Mouse (Mus musculus) CH12F3 (cell line): ENCODE data around the gene Cyren.

Experiments used
- in situ Hi-C: fragments of 300-500 bp; cut with MboI; formaldehyde crosslinking; loops from 2 replicates; pipeline ENCODE4 v1.14.3; 2020; ENCODE audit warnings: low sequenced_read_pairs

Gene Cyren

GRCm38 (mm10) chr6:34877509-34878321 is at the start of gene Cyren:
Cyren (minus strand) TSS chr6:34878060.
- in situ Hi-C loops = no loop called here

- in situ Hi-C loops = no loop called here
These were observed 49.7 kb upstream of the Cyren start for GRCm38 (mm10) chr6:34927594-34927993.

- in situ Hi-C loops = no loop called here
These were observed 49.3 kb upstream of the Cyren start for GRCm38 (mm10) chr6:34927156-34927555.

DNA sequence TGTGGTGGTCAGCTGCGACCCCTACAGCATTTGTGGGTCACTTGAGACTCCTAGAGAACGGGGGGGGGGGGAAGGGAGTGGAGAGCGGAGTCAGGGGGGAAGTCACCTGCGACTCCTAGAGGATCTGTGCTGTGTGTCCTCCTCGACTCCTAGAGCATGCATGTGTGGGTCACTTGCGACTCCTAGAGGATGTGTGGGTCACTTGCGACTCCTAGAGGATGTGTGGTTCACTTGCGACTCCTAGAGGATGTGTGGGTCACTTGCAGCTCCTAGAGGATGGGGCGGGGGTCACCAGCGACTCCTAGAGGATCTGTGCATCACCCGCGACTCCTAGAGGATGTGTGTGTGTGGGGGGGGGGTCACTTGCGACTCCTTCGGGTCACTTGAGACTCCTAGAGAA is 44.1 kb upstream of the Cyren start:
- in situ Hi-C loops = no loop called here

GRCm38 (mm10) chr6:34920631-34921030 is 42.8 kb upstream of the Cyren start:
- in situ Hi-C loops = no loop called here

DNA sequence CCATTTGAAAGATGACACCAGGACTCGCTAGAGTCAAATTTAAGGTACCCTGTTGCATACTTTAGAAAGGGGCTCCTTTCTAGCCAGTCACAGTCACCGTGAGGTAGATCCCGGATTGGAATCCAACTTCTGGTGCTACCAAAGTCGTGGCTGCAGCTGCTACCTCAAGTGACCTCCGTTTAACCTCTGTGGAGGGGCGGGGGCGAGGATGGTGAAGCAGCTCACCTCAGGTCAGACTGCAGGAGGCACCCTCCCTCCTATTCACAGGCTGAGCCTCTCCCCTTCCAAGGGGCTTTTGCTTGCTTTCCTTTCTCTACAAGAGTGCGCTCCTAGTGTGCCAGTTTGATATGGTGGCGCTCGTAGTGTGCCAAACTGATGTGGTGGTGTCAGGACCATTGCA is 42.1 kb upstream of the Cyren start, which contains the start of gene Stra8:
Gene Stra8 (plus strand): TSS at position 208 of the 400 bp plus-strand sequence.
- in situ Hi-C loops = no loop called here

- in situ Hi-C loops = no loop called here
These were observed 41.3 kb upstream of the Cyren start for GRCm38 (mm10) chr6:34919146-34919545.

DNA sequence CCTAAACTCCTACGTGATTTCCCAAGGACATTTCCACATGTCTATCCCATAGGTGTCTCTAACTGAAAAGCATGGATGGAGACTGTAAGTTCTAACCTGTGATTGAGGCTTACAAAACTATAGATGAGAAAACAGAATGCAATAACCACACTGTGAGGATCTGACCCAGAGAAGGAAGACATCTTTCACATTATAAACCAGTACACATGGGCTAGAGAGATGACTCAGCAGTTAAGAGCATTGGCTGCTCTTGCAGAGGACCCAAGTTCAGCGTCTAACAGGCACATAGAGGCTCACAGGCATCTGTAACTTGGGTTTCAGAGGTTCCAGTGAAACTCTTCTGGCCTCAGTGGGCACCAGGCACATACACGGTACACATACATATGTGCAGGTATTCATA is 36.6 kb upstream of the Cyren start:
- in situ Hi-C loops = no loop called here

- in situ Hi-C loops = no loop called here
These were observed 35.6 kb upstream of the Cyren start for GRCm38 (mm10) chr6:34913341-34914040.

- in situ Hi-C loops = no loop called here
These were observed 32.7 kb upstream of the Cyren start, which contains the start of gene Wdr91 for GRCm38 (mm10) chr6:34910371-34911219. Wdr91 (minus strand) TSS chr6:34910876.

- in situ Hi-C loops = no loop called here
These were observed 31.9 kb upstream of the Cyren start for GRCm38 (mm10) chr6:34909631-34910345.

GRCm38 (mm10) chr6:34907696-34908260 is 29.9 kb upstream of the Cyren start:
- in situ Hi-C loops = no loop called here

- in situ Hi-C loops = no loop called here
These were observed 29.3 kb upstream of the Cyren start for GRCm38 (mm10) chr6:34907121-34907614.

GRCm38 (mm10) chr6:34906661-34907060 is 28.8 kb upstream of the Cyren start:
- in situ Hi-C loops = no loop called here

DNA sequence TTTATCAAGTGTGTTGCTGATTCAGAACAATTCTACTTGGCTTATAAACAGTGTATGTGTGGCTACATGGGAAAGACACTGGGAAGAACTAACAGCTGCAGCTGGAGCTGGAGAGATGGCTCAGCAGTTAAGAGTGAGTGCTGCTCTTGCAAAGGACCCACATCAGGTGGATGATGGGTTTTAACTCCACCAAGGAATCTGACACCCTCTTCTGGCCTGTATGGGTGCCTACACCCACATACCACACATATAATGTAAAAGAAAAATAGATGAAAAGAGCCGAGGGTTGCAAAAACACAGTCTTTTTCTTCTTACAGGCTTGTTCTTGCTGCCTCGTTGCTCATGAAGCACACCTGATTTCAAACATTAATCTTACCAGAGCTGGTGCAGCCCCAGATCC is 28.3 kb upstream of the Cyren start:
- in situ Hi-C loops = no loop called here

DNA sequence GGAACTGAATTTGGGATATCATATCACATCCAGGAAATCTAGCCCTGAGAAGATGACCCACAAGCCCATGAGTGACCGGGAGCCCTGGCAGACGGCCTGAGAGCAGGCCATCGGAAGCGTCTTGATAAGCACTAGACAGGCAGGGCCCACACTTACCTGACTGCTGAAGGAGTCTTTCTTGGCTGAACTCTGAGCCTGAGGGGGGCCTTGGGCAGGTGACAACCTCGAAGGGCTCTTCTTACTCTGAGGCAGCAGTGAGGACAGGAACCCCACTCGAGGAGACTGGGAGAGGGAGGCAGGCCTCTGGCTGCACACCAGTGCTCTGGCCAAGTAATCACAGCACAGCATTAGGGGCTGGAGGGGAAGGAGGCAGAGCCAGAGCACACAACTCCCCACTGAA is 26.5 kb upstream of the Cyren start:
- in situ Hi-C loops = no loop called here

- in situ Hi-C loops = no loop called here
These were observed 26.0 kb upstream of the Cyren start for GRCm38 (mm10) chr6:34903851-34904250.

- in situ Hi-C loops = no loop called here
These were observed 25.6 kb upstream of the Cyren start for GRCm38 (mm10) chr6:34903441-34903840.

DNA sequence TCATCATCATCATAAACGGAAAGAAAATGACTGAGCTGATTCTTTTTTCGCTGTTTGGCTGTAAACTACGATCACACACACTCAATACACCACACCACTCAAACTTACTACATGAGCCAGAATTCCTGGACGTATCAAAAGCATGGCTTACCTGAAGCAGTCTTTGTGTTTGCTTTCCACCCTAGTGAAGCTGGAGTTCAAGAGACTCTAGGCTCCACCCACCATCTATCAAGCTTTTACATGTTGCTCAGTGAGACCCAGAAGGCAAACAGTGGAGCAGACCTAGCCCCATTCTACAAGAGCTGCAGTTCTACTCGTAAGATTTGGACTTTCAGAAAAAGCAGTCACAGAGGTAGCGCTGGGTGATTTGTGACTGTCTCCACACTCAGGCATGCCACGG is 24.7 kb upstream of the Cyren start:
- in situ Hi-C loops = no loop called here

- in situ Hi-C loops = no loop called here
These were observed 24.1 kb upstream of the Cyren start for GRCm38 (mm10) chr6:34901911-34902444.
